Mouse (Mus musculus): Measurements from ENCODE around the gene Qk. TPM values are rescaled to one million over a fixed set of nuclear protein-coding genes. Genes with fewer than 3 reads are reported as not detected.

Qk gene
- 12.8 and 25.6 TPM in 2 replicates for polyA plus RNA-seq (2012; rRNA removed)

GRCm38 (mm10) chr17:10319685-10320455, at the start of gene Qk:
Qk (minus strand) TSS chr17:10319854.
- WGBS: 5% methylated on average over 86 of the region's 86 CpGs
- DNase-seq (ENCODE audit: low read depth, low spot score): no peak

- DNase-seq (ENCODE audit: low read depth, low spot score): no peak
- 83% methylated on average over 5 of the region's 5 CpGs for WGBS
Measured at GRCm38 (mm10) chr17:10367044-10367443, 47.4 kb upstream of the Qk start.

DNA sequence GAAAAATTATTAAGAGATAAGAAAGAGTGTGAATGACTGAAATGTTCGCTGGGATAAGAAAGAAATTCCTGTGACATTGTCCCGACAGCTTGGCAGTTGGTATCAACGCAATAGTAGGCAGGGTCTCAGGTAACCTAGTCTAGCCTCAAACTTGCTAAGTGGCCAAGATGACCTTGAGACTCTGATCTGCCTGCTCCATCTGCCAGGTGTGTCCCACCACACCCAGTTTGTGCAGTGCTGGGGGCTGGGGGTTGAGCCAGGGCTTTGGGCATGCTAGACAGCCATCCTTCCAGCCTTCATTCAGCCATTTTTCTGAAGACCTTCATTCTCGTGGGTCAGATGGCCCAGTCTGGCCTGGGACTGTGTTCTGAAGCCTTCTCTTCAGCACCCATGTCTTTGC, 46.9 kb upstream of the Qk start:
- DNase-seq (ENCODE audit: low read depth, low spot score): no peak
- 40% methylated on average over 4 of the region's 4 CpGs for WGBS

- 53% methylated on average over 13 of the region's 13 CpGs for WGBS
- no peak for DNase-seq (ENCODE audit: low read depth, low spot score)
Measured at GRCm38 (mm10) chr17:10365501-10366482, 46.1 kb upstream of the Qk start.

GRCm38 (mm10) chr17:10363151-10363550, 43.5 kb upstream of the Qk start:
- no peak for DNase-seq (ENCODE audit: low read depth, low spot score)
- WGBS: 68% methylated on average over 3 of the region's 3 CpGs

GRCm38 (mm10) chr17:10361882-10362291, 42.2 kb upstream of the Qk start:
- WGBS: 84% methylated on average over 7 of the region's 7 CpGs
- DNase-seq (ENCODE audit: low read depth, low spot score): no peak

GRCm38 (mm10) chr17:10360738-10361137, 41.1 kb upstream of the Qk start:
- no peak for DNase-seq (ENCODE audit: low read depth, low spot score)
- 78% methylated on average over 4 of the region's 4 CpGs for WGBS

DNA sequence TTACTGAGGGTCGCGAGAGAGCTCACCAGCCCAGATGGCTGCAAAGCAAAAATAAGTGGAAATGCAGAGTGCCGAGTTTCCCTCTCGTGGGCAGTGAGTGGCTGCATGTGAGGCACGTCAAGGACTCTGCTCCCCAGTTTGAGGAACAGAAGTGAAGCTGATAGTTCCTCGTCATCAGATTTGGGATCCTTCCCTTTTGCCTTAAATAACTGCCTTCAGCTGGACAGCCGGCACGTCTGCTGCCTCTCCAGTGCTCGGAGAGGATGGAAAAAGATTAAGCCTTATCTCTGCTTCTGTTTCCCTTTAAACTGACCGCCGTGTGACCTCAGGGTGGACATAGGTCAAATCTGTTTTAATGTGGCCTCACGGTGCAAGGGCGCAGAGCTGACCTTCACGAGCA, 39.8 kb upstream of the Qk start:
- DNase-seq (ENCODE audit: low read depth, low spot score): no peak
- WGBS: 69% methylated on average over 14 of the region's 14 CpGs

GRCm38 (mm10) chr17:10357348-10357747, 37.7 kb upstream of the Qk start:
- 87% methylated on average over 12 of the region's 12 CpGs for whole genome bisulfite sequencing
- no peak for DNase-seq (ENCODE audit: low read depth, low spot score)

DNA sequence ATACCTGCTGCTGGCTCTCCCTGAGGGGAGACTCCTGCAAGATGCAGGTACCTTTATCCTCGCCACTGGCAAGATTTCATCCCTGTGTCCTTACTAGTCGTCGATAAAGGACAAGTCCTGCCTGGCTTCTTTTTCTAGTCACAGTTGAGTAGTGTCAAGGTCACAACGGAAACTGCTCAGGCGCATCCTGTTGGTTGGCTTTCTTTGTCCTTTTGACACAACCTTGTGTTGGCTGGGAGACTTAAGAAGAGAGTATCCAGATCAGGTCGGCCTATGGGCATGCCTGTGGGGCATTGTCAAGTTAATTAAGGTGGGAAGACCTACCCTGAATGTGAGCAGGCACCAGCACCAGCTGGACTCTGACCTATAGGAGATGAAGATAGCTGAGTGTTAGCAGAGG, 36.6 kb upstream of the Qk start:
- WGBS: 70% methylated on average over 6 of the region's 6 CpGs
- no peak for DNase-seq (ENCODE audit: low read depth, low spot score)

DNA sequence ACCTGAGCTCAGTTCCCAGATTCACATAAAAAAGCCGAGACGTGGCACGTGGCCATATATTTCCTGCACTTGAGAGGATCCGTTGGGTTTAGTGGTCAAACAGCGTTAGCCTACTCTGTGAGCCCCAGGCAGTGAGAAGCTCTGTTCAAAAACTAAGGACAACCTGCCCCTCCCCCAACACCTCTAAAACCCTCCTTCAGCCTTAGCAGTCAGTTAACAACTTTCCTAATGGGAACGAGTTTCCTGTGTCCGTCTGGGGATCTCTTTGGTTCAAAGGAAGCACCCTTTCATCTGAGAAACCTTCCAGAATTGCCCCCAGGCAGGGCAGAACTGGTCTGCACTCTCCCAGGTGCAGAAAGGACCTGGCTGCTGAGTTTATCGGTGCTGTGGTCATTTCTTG, 36.1 kb upstream of the Qk start:
- no peak for DNase-seq (ENCODE audit: low read depth, low spot score)
- 39% methylated on average over 8 of the region's 8 CpGs for WGBS

DNA sequence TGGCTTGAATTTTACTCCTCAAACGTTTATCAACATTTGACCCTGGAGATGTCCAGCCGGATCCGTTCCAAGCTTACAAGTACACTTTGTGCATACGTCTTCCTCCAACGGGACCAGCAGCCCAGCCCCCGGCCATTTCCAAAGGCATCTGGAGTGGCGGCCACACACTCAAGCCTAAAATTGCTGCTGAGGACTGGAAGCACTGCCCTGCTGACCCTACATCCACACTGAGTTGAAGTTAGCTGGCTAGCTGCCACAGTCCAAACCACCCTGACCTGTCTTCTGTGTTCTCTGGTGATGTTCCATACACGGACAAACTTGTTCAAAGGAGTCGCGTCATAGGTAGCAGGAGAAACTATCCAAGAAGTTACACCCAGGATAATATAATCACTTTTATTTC, 18.6 kb upstream of the Qk start:
- no peak for DNase-seq (ENCODE audit: low read depth, low spot score)
- WGBS: 73% methylated on average over 10 of the region's 10 CpGs

GRCm38 (mm10) chr17:10336558-10336957, 16.9 kb upstream of the Qk start:
- WGBS: 91% methylated on average over 12 of the region's 12 CpGs
- DNase-seq (ENCODE audit: low read depth, low spot score): no peak

DNA sequence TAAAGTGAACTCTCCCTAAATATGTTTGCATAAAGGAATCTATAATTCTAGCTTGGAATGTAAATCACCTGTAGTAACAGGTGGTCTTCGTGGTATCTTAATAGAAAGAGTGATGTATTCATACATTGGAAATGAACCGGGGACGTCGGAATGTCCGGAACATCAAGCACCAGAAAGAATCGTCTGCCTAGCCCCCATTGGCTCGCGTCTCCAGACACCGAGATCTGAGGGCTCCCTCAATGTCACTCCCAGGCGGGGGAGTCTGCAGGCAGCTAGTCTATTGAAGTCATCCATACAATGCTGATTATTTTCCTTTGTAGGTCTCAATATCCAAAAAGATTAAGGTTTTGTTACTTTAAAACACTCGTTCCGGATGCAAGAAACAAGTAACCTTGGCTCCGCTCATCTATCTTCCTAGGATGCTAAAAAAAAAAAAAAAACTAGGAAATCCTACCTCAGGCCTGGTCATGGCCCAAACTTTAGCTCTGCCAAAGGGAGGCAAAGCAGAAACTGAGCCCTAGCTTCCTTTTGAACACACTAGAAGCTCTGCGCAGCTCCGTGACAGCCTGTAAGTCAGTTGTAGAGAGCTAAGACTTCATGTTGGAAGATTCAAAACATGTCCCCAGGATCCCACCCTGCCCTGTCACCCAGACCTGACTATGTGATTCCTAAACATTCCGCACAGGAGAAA, 16.3 kb upstream of the Qk start:
- no peak for DNase-seq (ENCODE audit: low read depth, low spot score)
- WGBS: 38% methylated on average over 16 of the region's 16 CpGs

DNA sequence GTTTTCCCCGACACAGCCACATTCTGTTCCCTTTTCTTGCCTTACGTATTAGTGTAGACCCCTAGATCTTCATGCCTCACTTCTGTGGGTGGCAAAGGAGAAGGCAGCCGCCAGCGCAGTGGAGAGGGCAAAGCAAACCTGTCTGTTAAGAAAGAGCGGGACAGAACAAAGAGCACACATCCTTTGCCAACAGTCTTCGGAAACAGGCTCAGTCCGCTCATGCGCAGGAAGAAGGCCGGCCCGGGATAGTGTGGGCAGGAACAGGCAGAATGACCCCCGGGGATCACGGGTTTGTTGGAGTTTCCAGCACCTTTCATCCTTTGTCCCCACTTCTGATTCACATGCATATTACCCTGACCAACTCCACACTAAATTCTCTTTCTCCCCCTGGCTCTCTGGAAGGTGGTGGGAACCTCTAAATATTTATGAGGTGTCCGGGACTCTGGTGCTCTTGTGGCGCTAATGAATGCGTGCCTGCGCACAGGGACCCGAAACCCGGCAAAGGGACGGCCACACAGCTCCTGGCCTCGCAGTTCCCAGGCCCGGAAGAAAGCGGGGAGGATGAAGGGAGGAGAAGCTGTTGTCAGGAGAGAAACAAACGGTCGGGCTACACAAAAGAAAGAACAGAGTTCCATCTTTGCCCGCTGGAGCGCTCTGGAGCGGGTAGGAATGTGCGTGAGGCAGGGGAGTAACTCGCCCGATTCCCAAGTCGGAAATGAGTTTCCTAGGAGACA, 15.5 kb upstream of the Qk start:
- WGBS: 5% methylated on average over 31 of the region's 31 CpGs
- no peak for DNase-seq (ENCODE audit: low read depth, low spot score)

GRCm38 (mm10) chr17:10334481-10334880, 14.8 kb upstream of the Qk start:
- 26% methylated on average over 1 of the region's 1 CpGs for WGBS
- no peak for DNase-seq (ENCODE audit: low read depth, low spot score)

GRCm38 (mm10) chr17:10333321-10333720, 13.7 kb upstream of the Qk start:
- DNase-seq (ENCODE audit: low read depth, low spot score): no peak
- 89% methylated on average over 8 of the region's 8 CpGs for WGBS

DNA sequence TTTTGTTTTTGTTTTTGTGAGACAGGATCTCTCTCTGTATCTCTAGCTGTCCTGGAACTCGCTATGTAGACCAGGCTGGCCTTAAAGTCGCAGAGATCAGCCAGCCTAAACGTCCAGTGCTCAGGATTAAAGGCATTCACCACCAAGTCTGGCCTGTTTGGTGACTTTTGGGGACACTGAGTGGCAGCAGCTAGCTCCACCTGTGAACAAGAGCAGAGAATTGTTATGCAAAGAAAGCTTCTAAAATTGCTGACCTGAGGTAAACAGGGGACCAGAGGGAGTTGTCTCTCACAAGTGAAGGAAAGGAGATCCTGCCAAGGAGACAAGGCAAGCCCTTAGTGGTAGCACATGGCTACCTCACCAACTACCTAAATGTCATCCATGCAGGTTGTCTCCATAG, 12.5 kb upstream of the Qk start:
- WGBS: 66% methylated on average over 3 of the region's 3 CpGs
- DNase-seq (ENCODE audit: low read depth, low spot score): no peak

GRCm38 (mm10) chr17:10329461-10329860, 9.8 kb upstream of the Qk start:
- WGBS: 72% methylated on average over 5 of the region's 5 CpGs
- no peak for DNase-seq (ENCODE audit: low read depth, low spot score)

All from large intestine, adult 2 months (tissue).